Mouse (Mus musculus) hindbrain, embryonic 12.5 days (tissue): Measurements from ENCODE around the gene Eif3l. TPM values are rescaled to one million over a fixed set of nuclear protein-coding genes. Genes with fewer than 3 reads are reported as not detected.
"Not testable (repeated sequence)": the region's sequence is repeated elsewhere in the genome, so short reads cannot be mapped to it uniquely, and the experiment has no call there.

Source experiments
- ATAC-seq: fragments of 200-750 bp; cut with Nextera tagmentation; 2 replicates; pipeline ENCODE4 v1.8.0; 2017; ENCODE audit warnings: moderate TSS enrichment; ENCODE audit not compliant: low FRiP score
- H3K27ac ChIP-seq: fragments of 300-500 bp; sonication (generic); 2 replicates; pipeline ENCODE4 v1.5.1; 2016; ENCODE audit warnings: mild to moderate bottlenecking
- H3K27me3 ChIP-seq: fragments of 300-500 bp; sonication (generic); 2 replicates; pipeline ENCODE4 v1.6.1; 2016; ENCODE audit warnings: mild to moderate bottlenecking
- H3K36me3 ChIP-seq: fragments of 300-500 bp; sonication (generic); 2 replicates; pipeline ENCODE4 v1.6.1; 2016; ENCODE audit warnings: mild to moderate bottlenecking
- H3K4me1 ChIP-seq: fragments of 300-500 bp; sonication (generic); 2 replicates; pipeline ENCODE4 v1.6.1; 2016
- H3K4me2 ChIP-seq: fragments of 300-500 bp; sonication (generic); replicated peaks from 2 replicates; pipeline ENCODE4 v1.6.1; 2016; ENCODE audit warnings: mild to moderate bottlenecking
- H3K4me3 ChIP-seq: fragments of 300-500 bp; sonication (generic); 2 replicates; pipeline ENCODE4 v1.5.1; 2016; ENCODE audit warnings: mild to moderate bottlenecking
- H3K9ac ChIP-seq: fragments of 300-500 bp; sonication (generic); 2 replicates; pipeline ENCODE4 v1.6.1; 2016; ENCODE audit warnings: mild to moderate bottlenecking, moderate library complexity
- H3K9me3 ChIP-seq: fragments of 300-500 bp; sonication (generic); replicated peaks from 2 replicates; pipeline ENCODE4 v1.6.1; 2016; ENCODE audit warnings: mild to moderate bottlenecking
- WGBS: fragments of 180-500 bp; shearing (Covaris S2); methylation state at CpG from one replicate; pipeline ENCODE4 v1.1.7; 2016; 5-methylcytosine and 5-hydroxymethylcytosine counted together
- polyA plus RNA-seq: library from polyadenylated mRNA; unstranded; fragments of >200 nt; fragmentation: Nextera tagmentation; extraction: Ambion mirVana; gene quantifications from 2 replicates; pipeline ENCODE4 v1.2.1, GENCODE M21; 2016

Gene Eif3l
- polyA plus RNA-seq, result 190 and 196 TPM in 2 replicates

- Histone ChIP-seq H3K4me2 (peak within 1 kb of the TSS; percentile 94), H3K4me3 (peak within 1 kb of the TSS; percentile 90), H3K27me3 (no peaks in the 10 kb centered on the region), H3K27ac (peak within 1 kb of the TSS; percentile 66), H3K9me3 (no peaks in the 10 kb centered on the region), H3K36me3 (peaks cover 38% of the 10 kb centered on the region), H3K4me1 (peaks cover 10% of the 10 kb centered on the region), H3K9ac (peak within 1 kb of the TSS; percentile 90)
- WGBS, result under 1% methylated on average over 49 of the region's 49 CpGs
- peak; percentile 84; the same call in 1 of the 2 replicates for ATAC-seq
Measured at GRCm38 (mm10) chr15:79074913-79075532, at the start of gene Eif3l. Gene Eif3l (plus strand): TSS chr15:79075179.

- Histone ChIP-seq H3K4me1 (peaks cover 34% of the 10 kb centered on the region), H3K4me3 (peak overlapping the region; percentile 10), H3K9ac (peak overlapping the region; percentile 28), H3K4me2 (peak overlapping the region; percentile 43), H3K9me3 (no peaks in the 10 kb centered on the region), H3K36me3 (no peaks in the 10 kb centered on the region), H3K27me3 (peaks cover 8% of the 10 kb centered on the region), H3K27ac (no peak overlapping the region)
- 10% methylated on average over 16 of the region's 18 CpGs for WGBS
- no peak for ATAC-seq
Measured at GRCm38 (mm10) chr15:79025687-79026308, 49.2 kb upstream of the Eif3l start.

GRCm38 (mm10) chr15:79026511-79027290 lies 48.3 kb upstream of the Eif3l start:
- Histone ChIP-seq H3K4me1 (peaks cover 42% of the 10 kb centered on the region), H3K9ac (no peak overlapping the region), H3K27ac (no peak overlapping the region), H3K27me3 (peaks cover 8% of the 10 kb centered on the region), H3K36me3 (no peaks in the 10 kb centered on the region), H3K9me3 (no peaks in the 10 kb centered on the region), H3K4me3 (peak overlapping the region; percentile 71), H3K4me2 (peak overlapping the region; percentile 99)
- ATAC-seq, result no peak
- WGBS, result 45% methylated on average over 14 of the region's 14 CpGs

GRCm38 (mm10) chr15:79027291-79028205 lies 47.4 kb upstream of the Eif3l start:
- WGBS, result 7% methylated on average over 45 of the region's 46 CpGs
- Histone ChIP-seq H3K27ac (peak overlapping the region; percentile 98), H3K9me3 (no peaks in the 10 kb centered on the region), H3K4me2 (peak overlapping the region; percentile 99), H3K9ac (peak overlapping the region; percentile 99), H3K36me3 (no peaks in the 10 kb centered on the region), H3K4me1 (peaks cover 49% of the 10 kb centered on the region), H3K27me3 (peaks cover 8% of the 10 kb centered on the region), H3K4me3 (peak overlapping the region; percentile 71)
- 0 out of 2 replicates have a peak, but pooled peaks have one; percentile 30 for ATAC-seq

- Histone ChIP-seq H3K9ac (peak within 1 kb of the TSS; percentile 99), H3K4me3 (peak within 1 kb of the TSS; percentile 71), H3K9me3 (no peaks in the 10 kb centered on the region), H3K36me3 (no peaks in the 10 kb centered on the region), H3K27ac (peak within 1 kb of the TSS; percentile 98), H3K4me1 (peaks cover 45% of the 10 kb centered on the region), H3K4me2 (peak within 1 kb of the TSS; percentile 99), H3K27me3 (peaks cover 8% of the 10 kb centered on the region)
- WGBS, result under 1% methylated on average over 42 of the region's 58 CpGs
- ATAC-seq, result peak; percentile 70
Measured at GRCm38 (mm10) chr15:79028237-79028738, 46.7 kb upstream of the Eif3l start, which contains the start of gene H1f0. Gene H1f0 (plus strand): TSS chr15:79028450.

- H3K4me3 ChIP-seq, result peak overlapping the region; percentile 71
- peak overlapping the region; percentile 98 for H3K27ac ChIP-seq
- 29% methylated on average over 16 of the region's 16 CpGs for WGBS
- no peaks in the 10 kb centered on the region for H3K9me3 ChIP-seq
- peak overlapping the region; percentile 99 for H3K4me2 ChIP-seq
- peaks cover 45% of the 10 kb centered on the region for H3K4me1 ChIP-seq
- ATAC-seq, result no peak
- H3K36me3 ChIP-seq, result no peaks in the 10 kb centered on the region
- peaks cover 5% of the 10 kb centered on the region for H3K27me3 ChIP-seq
- H3K9ac ChIP-seq, result peak overlapping the region; percentile 99
Measured at GRCm38 (mm10) chr15:79028823-79029484, 46.0 kb upstream of the Eif3l start.

- Histone ChIP-seq H3K27ac (peak overlapping the region; percentile 64), H3K4me1 (peaks cover 45% of the 10 kb centered on the region), H3K27me3 (peaks cover 5% of the 10 kb centered on the region), H3K36me3 (0 out of 2 replicates have a peak, but pooled peaks cover 3% of the 10 kb centered on the region), H3K4me3 (peak overlapping the region; percentile 71), H3K9ac (peak overlapping the region; percentile 99), H3K9me3 (no peaks in the 10 kb centered on the region), H3K4me2 (peak overlapping the region; percentile 99)
- 9% methylated on average over 11 of the region's 11 CpGs for WGBS
- no peak for ATAC-seq
Measured at GRCm38 (mm10) chr15:79029519-79030241, 45.3 kb upstream of the Eif3l start.

- ATAC-seq, result peak; percentile 74
- peaks cover 42% of the 10 kb centered on the region for H3K4me1 ChIP-seq
- WGBS, result under 1% methylated on average over 52 of the region's 52 CpGs
Measured at GRCm38 (mm10) chr15:79030551-79031435, 44.2 kb upstream of the Eif3l start.

GRCm38 (mm10) chr15:79031908-79032307 lies 43.1 kb upstream of the Eif3l start:
- not testable (repeated sequence) for H3K9ac ChIP-seq, H3K27ac ChIP-seq, H3K9me3 ChIP-seq, H3K4me3 ChIP-seq, ATAC-seq, H3K36me3 ChIP-seq, H3K27me3 ChIP-seq, H3K4me2 ChIP-seq
- H3K4me1 ChIP-seq, result peaks cover 37% of the 10 kb centered on the region
- 93% methylated on average over 5 of the region's 5 CpGs for WGBS

More at GRCm38 (mm10) chr15:79030551-79031435, 44.2 kb upstream of the Eif3l start:
- peak overlapping the region; percentile 99 for H3K4me2 ChIP-seq
- H3K36me3 ChIP-seq, result 0 out of 2 replicates have a peak, but pooled peaks cover 3% of the 10 kb centered on the region
- H3K4me3 ChIP-seq, result peak overlapping the region; percentile 71
- H3K27ac ChIP-seq, result peak overlapping the region; percentile 64
- H3K27me3 ChIP-seq, result peaks cover 3% of the 10 kb centered on the region
- peak overlapping the region; percentile 99 for H3K9ac ChIP-seq
- no peaks in the 10 kb centered on the region for H3K9me3 ChIP-seq
